Mouse (Mus musculus) heart, embryonic 14.5 days (tissue): ENCODE results near the gene Tiam1. TPM values are rescaled to one million over a fixed set of nuclear protein-coding genes. Genes with fewer than 3 reads are reported as not detected.

ENCODE experiments used
- ATAC-seq: fragments of 200-750 bp; cut with Nextera tagmentation; 2 replicates; pipeline ENCODE4 v1.8.0; 2017; ENCODE audit warnings: low read depth, moderate TSS enrichment; ENCODE audit not compliant: insufficient number of reproducible peaks, insufficient read depth, low FRiP score
- H3K27ac ChIP-seq, 2 experiments: fragments of 200-500 bp in 1 of 2; fragments of 300-500 bp in 1 of 2; sonication (generic) in 1 of 2; replicated peaks in 1 of 2; 2 replicates each; pipeline ENCODE4 v1.5.1; 2012 to 2014; ENCODE audit warnings: low read depth in 2 of 2, low read length in 2 of 2, control low read depth in 1 of 2, mild to moderate bottlenecking in 1 of 2, mixed read lengths in 1 of 2; ENCODE audit not compliant: control insufficient read depth in 1 of 2, insufficient read depth in 1 of 2
- H3K27me3 ChIP-seq: fragments of 300-500 bp; sonication (generic); 2 replicates; pipeline ENCODE4 v1.6.1; 2014; ENCODE audit warnings: mild to moderate bottlenecking, low read length, control low read depth; ENCODE audit not compliant: control insufficient read depth, insufficient read depth
- H3K36me3 ChIP-seq: fragments of 300-500 bp; sonication (generic); 2 replicates; pipeline ENCODE4 v1.6.1; 2014; ENCODE audit warnings: mild to moderate bottlenecking, control low read depth, low read length, mixed read lengths; ENCODE audit not compliant: control insufficient read depth, insufficient read depth
- H3K4me1 ChIP-seq, 2 experiments: fragments of 200-500 bp in 1 of 2; fragments of 300-500 bp in 1 of 2; sonication (generic) in 1 of 2; 2 replicates each; pipeline ENCODE4 v1.6.1; 2012 to 2014; ENCODE audit warnings: low read length in 2 of 2, control low read depth in 1 of 2, mixed read lengths in 1 of 2; ENCODE audit not compliant: control insufficient read depth in 2 of 2, insufficient read depth in 2 of 2
- H3K4me2 ChIP-seq: fragments of 300-500 bp; sonication (generic); 2 replicates; pipeline ENCODE4 v1.6.1; 2014; ENCODE audit warnings: mild to moderate bottlenecking, low read length
- H3K4me3 ChIP-seq, 2 experiments: fragments of 200-500 bp in 1 of 2; fragments of 300-500 bp in 1 of 2; sonication (generic) in 1 of 2; 2 replicates each; pipeline ENCODE4 v1.5.1; 2012 to 2014; ENCODE audit warnings: low read length in 2 of 2, mild to moderate bottlenecking in 2 of 2, control low read depth in 1 of 2, low read depth in 1 of 2, moderate library complexity in 1 of 2; ENCODE audit not compliant: control insufficient read depth in 1 of 2, insufficient read depth in 1 of 2
- H3K9ac ChIP-seq: fragments of 300-500 bp; sonication (generic); 2 replicates; pipeline ENCODE4 v1.6.1; 2014; ENCODE audit warnings: mild to moderate bottlenecking, low read length
- H3K9me3 ChIP-seq: fragments of 300-500 bp; sonication (generic); 2 replicates; pipeline ENCODE4 v1.6.1; 2016; ENCODE audit warnings: low read length, control low read depth; ENCODE audit not compliant: control insufficient read depth
- WGBS: fragments of 180-500 bp; shearing (Covaris S2); extraction: QIAGEN DNeasy Blood & Tissue Kit; methylation state at CpG from one replicate; pipeline ENCODE4 v1.1.7; 2014; 5-methylcytosine and 5-hydroxymethylcytosine counted together
- polyA plus RNA-seq: library from polyadenylated mRNA; unstranded; fragments of >200 nt; fragmentation: Nextera tagmentation; extraction: Ambion mirVana; gene quantifications from 2 replicates; pipeline ENCODE4 v1.2.1, GENCODE M21; 2014

The Tiam1 gene
- polyA plus RNA-seq, 1 experiment from 2014 or later: 12.6 TPM

GRCm38 (mm10) chr16:89924249-89924890 is 219.2 kb downstream of the Tiam1 start:
- Histone ChIP-seq H3K4me3 (no peak overlapping the region), H3K9ac (no peak overlapping the region), H3K4me2 (peak overlapping the region; percentile 30), H3K9me3 (no peaks in the 10 kb centered on the region), H3K27ac (no peak overlapping the region), H3K36me3 (no peaks in the 10 kb centered on the region), H3K4me1 (peaks cover 13 to 16% of the 10 kb centered on the region in 2 experiments; a peak in 3 of 4 replicates), H3K27me3 (no peaks in the 10 kb centered on the region)
- WGBS: 46% methylated on average over 14 of the region's 14 CpGs
- peak; percentile 38; the same call in 1 of the 2 replicates for ATAC-seq

DNA sequence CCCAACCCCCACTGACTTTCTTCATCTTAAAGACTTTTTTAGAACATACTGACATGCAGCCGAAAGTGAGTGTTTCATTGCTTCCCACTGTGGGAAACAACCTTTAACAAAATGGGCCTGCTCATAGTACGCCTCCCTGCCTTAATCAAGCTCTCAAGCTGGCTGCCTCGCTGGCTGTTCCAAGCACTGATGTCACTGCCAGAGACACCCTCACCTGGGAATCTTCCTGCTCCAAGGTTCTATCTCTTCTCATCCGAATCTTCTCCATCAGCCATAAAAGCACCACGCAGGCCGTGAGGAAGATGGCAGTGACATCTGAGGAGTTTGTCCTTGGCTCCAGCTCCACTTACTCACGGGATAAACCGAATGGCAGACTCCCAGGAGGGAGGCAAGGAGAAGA is 220.3 kb downstream of the Tiam1 start:
- Histone ChIP-seq H3K9me3 (no peaks in the 10 kb centered on the region), H3K4me2 (no peak overlapping the region), H3K27me3 (no peaks in the 10 kb centered on the region), H3K4me3 (no peak overlapping the region), H3K27ac (no peak overlapping the region), H3K36me3 (no peaks in the 10 kb centered on the region), H3K4me1 (peaks cover 13 to 16% of the 10 kb centered on the region in 2 experiments; a peak in 3 of 4 replicates), H3K9ac (no peak overlapping the region)
- WGBS: 87% methylated on average over 8 of the region's 8 CpGs
- no peak for ATAC-seq

GRCm38 (mm10) chr16:89922458-89922857 is 221.1 kb downstream of the Tiam1 start:
- ATAC-seq: no peak
- WGBS: 91% methylated on average over 8 of the region's 8 CpGs
- no peaks in the 10 kb centered on the region for H3K9me3 ChIP-seq
- no peak overlapping the region for H3K4me3 ChIP-seq
- peaks cover 12 to 16% of the 10 kb centered on the region in 2 experiments; a peak in 3 of 4 replicates for H3K4me1 ChIP-seq
- no peaks in the 10 kb centered on the region for H3K36me3 ChIP-seq
- no peaks in the 10 kb centered on the region for H3K27me3 ChIP-seq
- no peak overlapping the region for H3K27ac ChIP-seq
- no peak overlapping the region for H3K4me2 ChIP-seq
- H3K9ac ChIP-seq: no peak overlapping the region

DNA sequence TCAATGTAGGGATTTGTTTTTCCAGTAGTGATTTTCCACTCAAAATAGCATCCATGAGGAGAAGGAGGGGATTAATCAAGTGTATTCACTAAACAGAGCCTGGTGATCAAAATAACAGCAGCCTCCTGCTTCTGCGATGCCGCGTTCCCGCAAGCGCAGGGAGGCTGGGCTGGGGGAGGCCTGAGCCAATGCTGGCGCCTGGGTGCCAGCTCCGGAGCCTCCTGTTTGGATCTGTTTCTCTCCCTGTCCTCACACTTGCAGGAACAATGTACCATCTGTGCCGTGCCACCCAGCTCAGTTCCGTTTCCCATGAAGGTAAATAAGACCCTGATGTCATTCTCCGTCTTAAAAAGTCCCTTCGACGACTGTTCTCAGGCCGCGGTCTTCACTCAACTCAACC is 222.2 kb downstream of the Tiam1 start:
- no peak overlapping the region for H3K4me3 ChIP-seq
- H3K4me1 ChIP-seq: peaks cover 11 to 16% of the 10 kb centered on the region in 2 experiments; a peak in 3 of 4 replicates
- no peaks in the 10 kb centered on the region for H3K36me3 ChIP-seq
- no peak for ATAC-seq
- H3K9me3 ChIP-seq: no peaks in the 10 kb centered on the region
- no peak overlapping the region for H3K27ac ChIP-seq
- 87% methylated on average over 14 of the region's 14 CpGs for WGBS
- no peak overlapping the region for H3K4me2 ChIP-seq
- no peak overlapping the region for H3K9ac ChIP-seq
- no peaks in the 10 kb centered on the region for H3K27me3 ChIP-seq

GRCm38 (mm10) chr16:89920417-89920816 is 223.2 kb downstream of the Tiam1 start:
- H3K27ac ChIP-seq: no peak overlapping the region
- ATAC-seq: no peak
- 72% methylated on average over 8 of the region's 8 CpGs for WGBS

GRCm38 (mm10) chr16:89917404-89917803 is 226.2 kb downstream of the Tiam1 start:
- H3K27ac ChIP-seq: no peak overlapping the region
- no peaks in the 10 kb centered on the region for H3K36me3 ChIP-seq
- WGBS: 90% methylated on average over 15 of the region's 15 CpGs

More at GRCm38 (mm10) chr16:89920417-89920816, 223.2 kb downstream of the Tiam1 start:
- no peak overlapping the region for H3K4me2 ChIP-seq
- peaks cover 11 to 16% of the 10 kb centered on the region in 2 experiments; a peak in 3 of 4 replicates for H3K4me1 ChIP-seq
- no peak overlapping the region for H3K4me3 ChIP-seq
- no peaks in the 10 kb centered on the region for H3K27me3 ChIP-seq
- no peaks in the 10 kb centered on the region for H3K9me3 ChIP-seq
- no peaks in the 10 kb centered on the region for H3K36me3 ChIP-seq
- no peak overlapping the region for H3K9ac ChIP-seq

DNA sequence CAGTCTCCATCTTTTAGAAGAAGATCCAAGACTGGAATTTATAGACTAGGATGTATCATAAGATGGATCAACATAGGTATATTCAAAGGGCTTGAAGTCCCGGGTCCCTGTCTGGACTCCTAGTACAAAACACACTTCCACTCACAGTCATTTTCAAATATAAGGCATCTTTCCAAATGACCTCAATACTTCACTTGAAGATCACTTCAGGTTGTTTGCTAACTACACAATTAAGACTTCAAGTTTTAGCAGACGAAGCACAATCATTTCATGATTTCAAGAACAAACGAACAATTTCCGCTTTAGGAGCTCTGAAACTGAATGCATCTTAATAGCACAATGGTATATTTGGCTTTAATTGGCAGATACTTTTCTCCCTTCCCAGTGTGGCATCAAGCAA is 228.6 kb downstream of the Tiam1 start:
- no peaks in the 10 kb centered on the region for H3K27me3 ChIP-seq
- H3K36me3 ChIP-seq: no peaks in the 10 kb centered on the region
- H3K27ac ChIP-seq: no peak overlapping the region
- WGBS: 85% methylated on average over 4 of the region's 4 CpGs
- no peak overlapping the region for H3K9ac ChIP-seq
- H3K4me3 ChIP-seq: no peak overlapping the region
- no peaks in the 10 kb centered on the region; a peak in 1 of 4 replicates for H3K4me1 ChIP-seq
- no peak overlapping the region for H3K4me2 ChIP-seq
- no peak for ATAC-seq
- H3K9me3 ChIP-seq: no peaks in the 10 kb centered on the region

More at GRCm38 (mm10) chr16:89917404-89917803, 226.2 kb downstream of the Tiam1 start:
- H3K27me3 ChIP-seq: no peaks in the 10 kb centered on the region
- H3K9me3 ChIP-seq: no peaks in the 10 kb centered on the region
- peaks cover 0 to under 1% of the 10 kb centered on the region in 2 experiments; a peak in 2 of 4 replicates for H3K4me1 ChIP-seq
- ATAC-seq: no peak
- no peak overlapping the region for H3K4me2 ChIP-seq
- H3K4me3 ChIP-seq: no peak overlapping the region
- no peak overlapping the region for H3K9ac ChIP-seq
